Mouse (Mus musculus): ENCODE data around the gene Golm1. TPM values are rescaled to one million over a fixed set of nuclear protein-coding genes. Genes with fewer than 3 reads are reported as not detected.
A peak's percentile ranks its signal among the peaks of the same experiment; 100 is the strongest.

Golm1 gene
- total RNA-seq, 2 experiments from 2014 or later = 67.4 to 71.8 TPM

DNA sequence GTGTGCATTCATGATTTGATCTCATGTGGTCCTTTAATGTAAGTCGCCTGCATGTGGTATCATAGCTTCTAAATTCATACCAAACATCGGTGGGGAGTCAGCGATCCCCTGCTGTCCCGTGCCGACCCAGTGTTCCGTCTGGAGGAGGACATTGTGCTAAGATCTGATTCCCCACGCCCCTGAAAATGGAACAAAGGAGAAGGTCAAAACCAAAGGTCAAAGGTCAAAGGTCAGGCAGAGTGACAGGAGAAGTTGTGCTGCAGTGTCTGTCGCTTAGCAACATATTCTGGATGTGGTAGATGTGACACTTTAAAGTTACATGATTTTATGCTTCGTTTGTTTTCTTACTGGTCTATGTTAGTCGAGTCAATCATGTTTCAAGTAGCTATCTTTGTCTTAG lies 15.9 kb upstream of the Golm1 start:
- DNase-seq (ENCODE audit: low spot score in 2 of 2) = no peak
- H3K4me3 ChIP-seq = no peak overlapping the region
- TF ChIP-seq CTCF (conservative IDR thresholded peaks at IDR 0.05) = no peak
- no peak overlapping the region for H3K27ac ChIP-seq

- no peak overlapping the region for H3K4me3 ChIP-seq
- no peak for TF ChIP-seq CTCF (conservative IDR thresholded peaks at IDR 0.05)
- DNase-seq (ENCODE audit: low spot score in 2 of 2) = no peak
- H3K27ac ChIP-seq = no peak overlapping the region
Observed at GRCm38 (mm10) chr13:59690576-59690975, 15.0 kb upstream of the Golm1 start.

DNA sequence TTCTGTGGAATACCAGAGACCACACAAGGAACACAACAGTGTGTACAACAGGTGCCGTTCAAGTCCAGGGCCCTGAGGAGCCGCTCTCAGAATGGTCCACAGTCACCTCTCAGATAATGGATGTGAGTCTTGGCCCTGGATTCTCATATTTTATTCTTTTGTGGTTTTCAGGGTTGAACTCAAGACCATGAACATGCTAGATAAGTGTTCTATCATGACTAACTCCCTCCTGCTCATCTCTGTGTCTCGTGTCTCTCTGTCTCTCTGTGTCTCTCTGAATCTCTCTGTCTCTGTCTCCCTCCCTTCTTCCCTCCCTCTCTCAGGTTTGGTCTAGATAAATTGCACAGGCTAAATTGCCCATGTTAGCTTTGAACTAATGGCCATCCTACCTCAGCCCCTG lies 14.2 kb upstream of the Golm1 start:
- DNase-seq (ENCODE audit: low spot score in 2 of 2) = no peak
- no peak for TF ChIP-seq CTCF (conservative IDR thresholded peaks at IDR 0.05)
- Histone ChIP-seq H3K27ac (no peak overlapping the region), H3K4me3 (no peak overlapping the region)

- H3K4me3 ChIP-seq = no peak overlapping the region
- TF ChIP-seq CTCF (conservative IDR thresholded peaks at IDR 0.05) = no peak
- no peak for DNase-seq (ENCODE audit: low spot score in 2 of 2)
- no peak overlapping the region for H3K27ac ChIP-seq
Observed at GRCm38 (mm10) chr13:59689313-59689712, 13.7 kb upstream of the Golm1 start.

DNA sequence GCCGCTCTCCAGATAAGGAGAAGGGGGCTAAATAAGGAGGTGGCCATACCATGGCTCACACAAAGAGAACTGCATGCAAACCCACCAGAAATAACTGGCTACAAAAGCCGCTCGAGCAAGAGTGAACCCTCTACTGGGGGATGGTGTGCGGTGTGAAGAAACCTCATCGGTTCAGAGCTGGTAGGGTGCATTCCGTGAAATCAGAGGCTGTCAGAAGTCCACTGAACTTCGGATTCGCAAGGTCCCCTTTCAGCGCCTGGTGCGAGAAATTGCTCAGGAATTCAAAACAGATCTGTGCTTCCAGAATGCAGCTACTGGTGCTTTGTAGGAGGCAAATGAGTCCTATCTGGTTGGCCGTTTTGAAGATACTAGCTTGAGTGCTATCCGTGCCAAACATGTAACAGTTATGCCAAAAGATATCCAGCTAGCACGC lies 12.7 kb upstream of the Golm1 start:
- H3K27ac ChIP-seq = no peak overlapping the region
- no peak for DNase-seq (ENCODE audit: low spot score in 2 of 2)
- peak; percentile 73 for TF ChIP-seq CTCF (conservative IDR thresholded peaks at IDR 0.05)

GRCm38 (mm10) chr13:59685236-59685635 lies 9.6 kb upstream of the Golm1 start:
- TF ChIP-seq CTCF (conservative IDR thresholded peaks at IDR 0.05) = no peak
- Histone ChIP-seq H3K4me3 (no peak overlapping the region), H3K27ac (no peak overlapping the region)
- no peak for DNase-seq (ENCODE audit: low spot score in 2 of 2)

More for the DNA sequence above, 12.7 kb upstream of the Golm1 start:
- no peak overlapping the region for H3K4me3 ChIP-seq

DNA sequence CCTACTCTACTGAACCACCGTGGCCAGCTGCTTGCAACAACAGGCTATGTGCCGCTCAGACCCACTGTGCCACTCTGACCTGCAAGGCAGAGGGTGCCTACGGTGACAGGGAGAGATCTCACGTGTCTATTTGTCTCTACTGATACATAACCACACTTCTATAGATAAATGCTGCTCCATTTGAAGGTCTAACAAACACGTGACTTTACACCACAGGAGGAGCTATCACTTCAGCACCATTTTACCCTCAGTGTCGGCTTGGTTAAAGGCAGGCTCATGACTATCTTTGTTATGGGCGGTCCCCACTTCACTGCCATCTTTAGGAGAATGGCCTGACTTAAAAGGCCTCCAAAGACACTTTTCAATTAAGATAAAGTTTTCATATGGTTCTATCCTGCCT lies 7.0 kb upstream of the Golm1 start:
- no peak for DNase-seq (ENCODE audit: low spot score in 2 of 2)
- TF ChIP-seq CTCF (conservative IDR thresholded peaks at IDR 0.05) = no peak
- Histone ChIP-seq H3K27ac (no peak overlapping the region), H3K4me3 (no peak overlapping the region)

- DNase-seq (ENCODE audit: low spot score in 2 of 2) = no peak
- no peak overlapping the region for H3K27ac ChIP-seq
- no peak for TF ChIP-seq CTCF (conservative IDR thresholded peaks at IDR 0.05)
- no peak overlapping the region for H3K4me3 ChIP-seq
Observed at GRCm38 (mm10) chr13:59679908-59680307, 4.3 kb upstream of the Golm1 start.

DNA sequence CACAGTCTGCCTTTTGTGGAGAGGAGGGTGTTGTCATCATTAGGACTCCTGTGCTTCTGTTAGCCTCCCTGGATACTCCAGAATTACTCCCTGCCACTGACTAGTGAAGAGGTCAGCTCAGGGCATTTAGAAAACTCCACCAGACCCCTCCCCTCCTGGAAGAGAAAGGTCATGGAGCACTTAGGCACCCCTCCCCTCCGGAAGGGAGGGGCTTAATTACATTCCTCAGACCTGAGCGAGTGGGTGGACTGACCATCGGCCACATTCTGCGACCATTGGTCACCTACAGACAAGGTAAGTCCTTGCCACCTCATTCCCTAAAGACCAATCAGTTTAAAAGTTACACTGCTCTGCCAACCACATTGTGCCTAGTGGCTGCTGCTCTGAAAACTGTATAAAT lies 3.7 kb upstream of the Golm1 start:
- no peak for TF ChIP-seq CTCF (conservative IDR thresholded peaks at IDR 0.05)
- Histone ChIP-seq H3K4me3 (no peak overlapping the region), H3K27ac (no peak overlapping the region)
- no peak for DNase-seq (ENCODE audit: low spot score in 2 of 2)

GRCm38 (mm10) chr13:59676316-59677229 lies 962 bp upstream of the Golm1 start:
- DNase-seq (ENCODE audit: low spot score in 2 of 2) = no peak
- Histone ChIP-seq H3K27ac (peak overlapping the region; percentile 93; the same call in 1 of the 2 replicates), H3K4me3 (no peak overlapping the region)
- TF ChIP-seq CTCF (conservative IDR thresholded peaks at IDR 0.05) = no peak

GRCm38 (mm10) chr13:59674761-59675150 lies 855 bp downstream of the Golm1 start:
- Histone ChIP-seq H3K4me3 (peak overlapping the region; percentile 88), H3K27ac (peak overlapping the region; percentile 93)
- DNase-seq (ENCODE audit: low spot score in 2 of 2) = no peak
- TF ChIP-seq CTCF (conservative IDR thresholded peaks at IDR 0.05) = no peak

DNA sequence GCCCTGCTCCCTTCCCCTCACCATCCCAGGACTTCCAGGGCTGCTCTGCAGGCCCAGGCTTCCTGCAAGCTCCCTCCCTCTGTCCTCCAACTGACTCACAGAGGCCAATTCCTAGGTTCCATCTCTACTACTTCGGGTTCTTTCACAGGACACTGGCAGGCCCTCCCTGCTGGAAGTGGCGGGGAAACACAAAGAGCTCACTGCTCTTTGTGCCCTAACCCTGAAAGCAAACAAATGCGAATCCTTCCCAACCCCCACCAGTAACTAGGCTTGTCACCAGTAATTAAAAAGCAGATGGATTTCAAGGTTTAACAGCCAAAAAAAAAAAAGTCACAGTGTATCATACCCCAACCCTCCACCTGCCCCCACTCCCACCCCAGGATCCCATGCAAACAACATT lies 1.4 kb downstream of the Golm1 start:
- Histone ChIP-seq H3K4me3 (peak overlapping the region; percentile 88), H3K27ac (peak overlapping the region; percentile 93)
- no peak for DNase-seq (ENCODE audit: low spot score in 2 of 2)
- TF ChIP-seq CTCF (conservative IDR thresholded peaks at IDR 0.05) = no peak

DNA sequence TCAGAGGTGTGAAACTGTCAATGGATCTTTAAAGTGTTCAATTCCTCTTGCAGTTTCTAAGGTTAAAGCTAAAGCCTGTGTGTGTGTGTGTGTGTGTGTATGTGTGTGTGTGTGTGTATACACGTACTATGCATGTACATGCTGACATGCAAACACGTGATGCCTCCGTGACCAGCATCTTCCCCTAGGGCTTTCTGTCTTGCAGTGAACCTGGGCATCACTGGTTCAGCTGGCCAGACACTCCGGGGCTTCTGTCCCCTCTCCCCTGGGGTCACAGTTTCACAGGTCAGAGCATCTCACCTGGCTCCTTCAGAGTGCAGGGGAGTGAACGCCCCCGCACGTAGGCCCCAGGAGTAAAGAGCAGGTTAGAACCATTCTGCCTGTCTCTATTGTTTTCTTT lies 2.0 kb downstream of the Golm1 start:
- DNase-seq (ENCODE audit: low spot score in 2 of 2) = no peak
- peak overlapping the region; percentile 93 for H3K27ac ChIP-seq
- no peak for TF ChIP-seq CTCF (conservative IDR thresholded peaks at IDR 0.05)
- H3K4me3 ChIP-seq = peak overlapping the region; percentile 88

- Histone ChIP-seq H3K4me3 (peak overlapping the region; percentile 1; the same call in 1 of the 2 replicates), H3K27ac (peak overlapping the region; percentile 94)
- no peak for TF ChIP-seq CTCF (conservative IDR thresholded peaks at IDR 0.05)
- no peak for DNase-seq (ENCODE audit: low spot score in 2 of 2)
Observed at GRCm38 (mm10) chr13:59672248-59672647, 3.4 kb downstream of the Golm1 start.

Data from layer of hippocampus, adult 2 months (tissue).